Mouse (Mus musculus): ENCODE measurements around the gene Ppard. TPM values are rescaled to one million over a fixed set of nuclear protein-coding genes. Genes with fewer than 3 reads are reported as not detected.

Gene Ppard
- polyA plus RNA-seq, 1 experiment: 28.0 TPM

GRCm38 (mm10) chr17:28281866-28282441 lies 49.5 kb downstream of the Ppard start:
- H3K4me1 ChIP-seq (ENCODE audit: control insufficient read depth, insufficient read depth, low read length): peaks cover 54% of the 10 kb centered on the region
- H3K4me3 ChIP-seq (ENCODE audit: insufficient read depth, low read depth, low read length): no peak overlapping the region
- TF ChIP-seq POLR2A (IDR thresholded peaks at IDR 0.05; ENCODE audit: low read depth, low read length): no peak
- no peak for TF ChIP-seq CTCF (conservative IDR thresholded peaks at IDR 0.05; ENCODE audit: insufficient read depth, insufficient read length, low read depth, low read length)
- H3K27me3 ChIP-seq (replicated peaks; ENCODE audit: control insufficient read depth, insufficient read depth, low read length): no peaks in the 10 kb centered on the region
- H3K27ac ChIP-seq (ENCODE audit: insufficient read depth, low read depth, low read length): no peak overlapping the region
- H3K36me3 ChIP-seq (ENCODE audit: control insufficient read depth, insufficient read depth, low read length): no peaks in the 10 kb centered on the region
- no peak for DNase-seq
- 88% methylated on average over 7 of the region's 7 CpGs for WGBS

GRCm38 (mm10) chr17:28283199-28283598 lies 50.7 kb downstream of the Ppard start:
- Histone ChIP-seq H3K4me3 (ENCODE audit: insufficient read depth, low read depth, low read length) (no peak overlapping the region), H3K27me3 (replicated peaks; ENCODE audit: control insufficient read depth, insufficient read depth, low read length) (no peaks in the 10 kb centered on the region), H3K4me1 (ENCODE audit: control insufficient read depth, insufficient read depth, low read length) (peaks cover 66% of the 10 kb centered on the region), H3K27ac (ENCODE audit: insufficient read depth, low read depth, low read length) (peak overlapping the region; percentile 2; the same call in 1 of the 2 replicates), H3K36me3 (ENCODE audit: control insufficient read depth, insufficient read depth, low read length) (no peaks in the 10 kb centered on the region)
- WGBS: 53% methylated on average over 10 of the region's 10 CpGs
- no peak for TF ChIP-seq CTCF (conservative IDR thresholded peaks at IDR 0.05; ENCODE audit: insufficient read depth, insufficient read length, low read depth, low read length)
- TF ChIP-seq POLR2A (IDR thresholded peaks at IDR 0.05; ENCODE audit: low read depth, low read length): no peak
- no peak for DNase-seq

GRCm38 (mm10) chr17:28286133-28286532 lies 53.6 kb downstream of the Ppard start:
- DNase-seq: no peak
- Histone ChIP-seq H3K27ac (ENCODE audit: insufficient read depth, low read depth, low read length) (no peak overlapping the region), H3K4me3 (ENCODE audit: insufficient read depth, low read depth, low read length) (no peak overlapping the region), H3K4me1 (ENCODE audit: control insufficient read depth, insufficient read depth, low read length) (peaks cover 54% of the 10 kb centered on the region), H3K36me3 (ENCODE audit: control insufficient read depth, insufficient read depth, low read length) (no peaks in the 10 kb centered on the region), H3K27me3 (replicated peaks; ENCODE audit: control insufficient read depth, insufficient read depth, low read length) (no peaks in the 10 kb centered on the region)
- WGBS: 69% methylated on average over 10 of the region's 10 CpGs
- no peak for TF ChIP-seq CTCF (conservative IDR thresholded peaks at IDR 0.05; ENCODE audit: insufficient read depth, insufficient read length, low read depth, low read length)
- no peak for TF ChIP-seq POLR2A (IDR thresholded peaks at IDR 0.05; ENCODE audit: low read depth, low read length)

GRCm38 (mm10) chr17:28286964-28287363 lies 54.5 kb downstream of the Ppard start:
- 34% methylated on average over 5 of the region's 5 CpGs for WGBS
- Histone ChIP-seq H3K36me3 (ENCODE audit: control insufficient read depth, insufficient read depth, low read length) (no peaks in the 10 kb centered on the region), H3K4me3 (ENCODE audit: insufficient read depth, low read depth, low read length) (no peak overlapping the region), H3K27me3 (replicated peaks; ENCODE audit: control insufficient read depth, insufficient read depth, low read length) (no peaks in the 10 kb centered on the region), H3K27ac (ENCODE audit: insufficient read depth, low read depth, low read length) (no peak overlapping the region), H3K4me1 (ENCODE audit: control insufficient read depth, insufficient read depth, low read length) (peaks cover 45% of the 10 kb centered on the region)
- DNase-seq: peak; percentile 68
- TF ChIP-seq CTCF (conservative IDR thresholded peaks at IDR 0.05; ENCODE audit: insufficient read depth, insufficient read length, low read depth, low read length) (no peak), POLR2A (IDR thresholded peaks at IDR 0.05; ENCODE audit: low read depth, low read length) (no peak)

GRCm38 (mm10) chr17:28287578-28287977 lies 55.1 kb downstream of the Ppard start:
- Histone ChIP-seq H3K27ac (ENCODE audit: insufficient read depth, low read depth, low read length) (no peak overlapping the region), H3K4me3 (ENCODE audit: insufficient read depth, low read depth, low read length) (no peak overlapping the region), H3K4me1 (ENCODE audit: control insufficient read depth, insufficient read depth, low read length) (peaks cover 43% of the 10 kb centered on the region), H3K36me3 (ENCODE audit: control insufficient read depth, insufficient read depth, low read length) (no peaks in the 10 kb centered on the region), H3K27me3 (replicated peaks; ENCODE audit: control insufficient read depth, insufficient read depth, low read length) (no peaks in the 10 kb centered on the region)
- WGBS: 38% methylated on average over 8 of the region's 8 CpGs
- peak; percentile 81 for DNase-seq
- TF ChIP-seq CTCF (conservative IDR thresholded peaks at IDR 0.05; ENCODE audit: insufficient read depth, insufficient read length, low read depth, low read length) (no peak), POLR2A (IDR thresholded peaks at IDR 0.05; ENCODE audit: low read depth, low read length) (no peak)

- H3K4me1 ChIP-seq (ENCODE audit: control insufficient read depth, insufficient read depth, low read length): peaks cover 39% of the 10 kb centered on the region
- H3K27me3 ChIP-seq (replicated peaks; ENCODE audit: control insufficient read depth, insufficient read depth, low read length): no peaks in the 10 kb centered on the region
- no peak overlapping the region for H3K4me3 ChIP-seq (ENCODE audit: insufficient read depth, low read depth, low read length)
- TF ChIP-seq CTCF (conservative IDR thresholded peaks at IDR 0.05; ENCODE audit: insufficient read depth, insufficient read length, low read depth, low read length) (peak; percentile 58), POLR2A (IDR thresholded peaks at IDR 0.05; ENCODE audit: low read depth, low read length) (no peak)
- 53% methylated on average over 5 of the region's 5 CpGs for WGBS
- no peak overlapping the region for H3K27ac ChIP-seq (ENCODE audit: insufficient read depth, low read depth, low read length)
- H3K36me3 ChIP-seq (ENCODE audit: control insufficient read depth, insufficient read depth, low read length): no peaks in the 10 kb centered on the region
- no peak for DNase-seq
Measured at GRCm38 (mm10) chr17:28287980-28288379, 55.5 kb downstream of the Ppard start.

GRCm38 (mm10) chr17:28290262-28290661 lies 57.8 kb downstream of the Ppard start:
- Histone ChIP-seq H3K4me1 (ENCODE audit: control insufficient read depth, insufficient read depth, low read length) (peaks cover 33% of the 10 kb centered on the region), H3K36me3 (ENCODE audit: control insufficient read depth, insufficient read depth, low read length) (no peaks in the 10 kb centered on the region), H3K27ac (ENCODE audit: insufficient read depth, low read depth, low read length) (no peak overlapping the region), H3K27me3 (replicated peaks; ENCODE audit: control insufficient read depth, insufficient read depth, low read length) (no peaks in the 10 kb centered on the region), H3K4me3 (ENCODE audit: insufficient read depth, low read depth, low read length) (no peak overlapping the region)
- no peak for TF ChIP-seq POLR2A (IDR thresholded peaks at IDR 0.05; ENCODE audit: low read depth, low read length)
- TF ChIP-seq CTCF (conservative IDR thresholded peaks at IDR 0.05; ENCODE audit: insufficient read depth, insufficient read length, low read depth, low read length): no peak
- DNase-seq: peak; percentile 96
- 35% methylated on average over 3 of the region's 3 CpGs for WGBS

Measured in kidney, adult 2 months (tissue).